Mouse (Mus musculus): ENCODE data around the gene Sh2d7. TPM values are rescaled to one million over a fixed set of nuclear protein-coding genes. Genes with fewer than 3 reads are reported as not detected.
A peak's percentile ranks its signal among the peaks of the same experiment; 100 is the strongest.
"Not testable (repeated sequence)": the region's sequence is repeated elsewhere in the genome, so short reads cannot be mapped to it uniquely, and the experiment has no call there.

The Sh2d7 gene
- total RNA-seq, 1 experiment from 2014 or later, result not detected

DNA sequence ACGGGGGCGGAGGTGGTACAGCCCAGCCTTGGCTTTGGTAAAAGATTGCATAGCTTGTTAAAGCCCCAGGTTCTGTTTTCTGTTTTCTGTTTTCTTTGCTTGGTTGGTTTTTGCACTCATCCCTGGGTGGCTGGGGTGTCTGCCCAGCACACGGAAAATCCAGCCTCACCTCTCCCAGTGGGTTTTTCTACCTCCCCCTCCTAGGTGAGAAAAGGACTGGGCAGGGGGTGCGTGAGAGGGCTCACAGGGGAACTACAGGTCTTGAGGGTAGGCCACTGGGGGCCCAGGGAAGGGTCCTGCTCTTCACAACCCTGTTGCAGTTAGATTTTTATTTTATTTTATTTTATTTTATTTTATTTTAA, 6.2 kb downstream of the Sh2d7 start:
- no peak for DNase-seq

DNA sequence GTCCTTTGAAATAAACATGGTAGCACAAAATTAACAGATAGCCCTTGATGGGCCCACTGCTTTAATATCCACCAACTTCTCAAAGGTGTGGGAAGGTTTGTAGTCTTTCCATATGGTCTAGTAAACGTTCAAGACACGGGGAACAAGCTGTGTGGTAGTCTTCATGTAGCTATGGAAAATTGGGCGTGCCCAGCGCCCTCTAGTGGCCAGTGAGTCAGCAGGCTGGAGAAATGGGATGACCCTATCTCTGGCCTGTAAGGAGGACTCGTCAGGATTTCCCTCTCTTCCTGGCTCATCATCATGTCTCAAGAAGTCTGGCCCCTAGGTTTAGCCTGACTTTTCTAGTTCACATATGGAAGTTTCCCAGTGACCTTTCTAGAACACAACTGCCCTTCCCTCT, 8.8 kb downstream of the Sh2d7 start:
- peak; percentile 78 for DNase-seq

DNA sequence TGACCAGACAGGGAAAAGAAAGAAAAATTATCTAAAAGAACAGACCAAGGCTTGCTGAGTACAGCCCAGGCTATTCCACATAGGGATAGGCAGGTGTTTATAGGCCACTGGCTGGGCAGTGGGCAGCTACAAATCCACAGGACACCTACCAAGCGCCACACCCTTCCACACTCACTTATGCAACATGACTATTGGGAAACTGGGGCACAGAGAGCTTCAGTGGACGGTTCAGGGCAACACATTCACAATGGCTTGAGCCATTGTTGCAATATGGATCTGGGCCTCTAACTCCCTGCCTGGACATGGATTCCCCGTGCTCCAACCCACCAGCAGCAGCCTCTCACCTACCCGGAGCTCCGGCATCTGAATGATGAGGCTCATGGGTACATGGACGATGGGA, 10.6 kb downstream of the Sh2d7 start:
- no peak for DNase-seq

DNA sequence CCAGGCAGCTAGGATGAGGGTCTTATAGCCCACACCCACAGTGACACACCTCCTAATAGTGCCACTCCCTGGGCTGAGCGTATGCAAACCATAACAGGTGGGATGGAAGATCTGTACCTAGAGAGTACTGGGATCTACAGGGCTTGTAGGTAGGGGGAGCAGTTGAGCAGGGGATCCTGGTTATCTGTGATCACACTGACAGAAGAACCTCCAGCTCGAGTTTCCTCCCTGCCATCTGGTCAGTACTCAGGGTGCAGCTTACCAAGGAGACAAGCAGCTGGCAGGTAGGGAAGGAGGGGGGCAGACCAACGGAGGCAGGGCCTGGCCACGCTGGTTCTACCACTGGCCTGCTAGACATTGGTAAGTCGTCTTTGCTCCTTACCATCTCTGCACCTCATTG, 13.6 kb downstream of the Sh2d7 start:
- DNase-seq, result peak; percentile 32

DNA sequence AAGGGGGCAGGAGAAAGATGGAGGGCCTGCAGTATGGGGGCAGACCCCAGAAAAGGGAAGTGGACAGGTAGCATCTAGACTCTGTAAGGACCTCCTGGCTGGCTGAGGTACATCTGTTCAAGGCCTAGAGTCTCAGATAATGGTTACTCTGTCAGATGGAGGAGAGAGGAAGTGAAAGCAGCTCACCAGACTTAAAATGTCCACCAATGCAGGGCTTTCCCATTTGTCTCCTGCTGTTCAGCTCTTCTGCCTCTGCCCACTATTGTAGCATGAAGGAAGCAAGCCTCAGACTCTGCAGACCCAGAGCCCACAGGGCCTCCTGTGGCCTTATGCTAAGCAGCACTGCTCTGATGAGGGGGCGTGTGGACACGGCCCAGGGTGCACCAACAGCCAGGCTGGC, 16.3 kb downstream of the Sh2d7 start:
- no peak for DNase-seq

DNA sequence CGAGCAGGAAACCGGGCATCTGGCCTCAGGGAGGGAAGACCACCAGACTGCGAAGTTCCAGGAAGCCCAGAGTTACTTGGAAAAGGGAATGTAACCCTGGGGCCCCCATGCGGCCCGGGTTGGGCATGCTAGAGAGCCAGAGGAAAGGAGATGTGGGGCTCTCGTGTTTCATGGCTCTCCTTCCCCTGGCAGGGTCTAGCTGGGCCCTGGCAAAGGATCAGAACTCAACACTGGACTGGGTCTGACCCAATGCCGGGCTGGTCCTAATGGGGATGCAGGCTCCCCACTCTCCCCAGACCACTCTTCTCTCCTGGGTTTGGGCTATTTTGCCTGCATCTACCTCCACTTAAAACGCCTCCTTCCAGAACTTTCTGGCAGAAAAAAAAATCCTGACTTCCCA, 19.9 kb downstream of the Sh2d7 start:
- no peak for DNase-seq

DNA sequence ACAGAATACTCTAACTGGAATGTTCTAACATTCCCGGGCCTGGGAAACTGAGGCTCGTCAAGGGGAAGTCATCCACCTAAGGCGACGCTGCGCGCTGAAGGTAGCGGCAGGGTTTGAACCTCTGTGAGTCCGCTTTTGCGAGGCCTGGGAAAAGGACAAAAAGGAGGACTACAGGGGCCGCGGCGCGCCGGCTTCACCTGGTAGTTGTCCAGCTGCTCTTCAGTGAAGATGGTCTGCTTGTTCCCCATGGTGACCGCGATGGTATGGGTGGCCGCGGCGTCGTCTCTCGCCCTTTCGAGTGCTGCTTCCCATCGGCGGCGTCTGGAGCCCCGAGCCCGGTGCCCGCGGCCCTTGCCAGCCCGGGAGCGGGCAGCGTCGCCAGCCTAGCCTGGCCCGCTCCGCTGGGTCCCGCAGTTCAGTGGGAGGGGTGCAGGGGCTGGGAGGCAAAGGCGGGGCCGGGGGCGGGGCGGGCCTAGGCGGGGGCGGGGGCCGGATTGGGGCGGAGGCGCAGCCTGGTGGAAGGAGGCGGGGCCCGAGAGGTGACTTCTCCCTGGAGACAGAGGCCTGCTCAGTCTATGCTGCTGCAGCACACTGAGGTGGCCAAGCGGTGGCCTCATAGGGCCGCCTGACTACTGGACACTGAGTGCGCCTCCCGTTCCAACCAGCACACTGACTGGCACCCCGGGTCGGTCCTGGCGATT, 21.1 kb downstream of the Sh2d7 start, which contains the start of gene Cib2:
Gene Cib2 (minus strand): TSS at position 448 of the 701 bp plus-strand sequence.
- peak; percentile 89 for DNase-seq

DNA sequence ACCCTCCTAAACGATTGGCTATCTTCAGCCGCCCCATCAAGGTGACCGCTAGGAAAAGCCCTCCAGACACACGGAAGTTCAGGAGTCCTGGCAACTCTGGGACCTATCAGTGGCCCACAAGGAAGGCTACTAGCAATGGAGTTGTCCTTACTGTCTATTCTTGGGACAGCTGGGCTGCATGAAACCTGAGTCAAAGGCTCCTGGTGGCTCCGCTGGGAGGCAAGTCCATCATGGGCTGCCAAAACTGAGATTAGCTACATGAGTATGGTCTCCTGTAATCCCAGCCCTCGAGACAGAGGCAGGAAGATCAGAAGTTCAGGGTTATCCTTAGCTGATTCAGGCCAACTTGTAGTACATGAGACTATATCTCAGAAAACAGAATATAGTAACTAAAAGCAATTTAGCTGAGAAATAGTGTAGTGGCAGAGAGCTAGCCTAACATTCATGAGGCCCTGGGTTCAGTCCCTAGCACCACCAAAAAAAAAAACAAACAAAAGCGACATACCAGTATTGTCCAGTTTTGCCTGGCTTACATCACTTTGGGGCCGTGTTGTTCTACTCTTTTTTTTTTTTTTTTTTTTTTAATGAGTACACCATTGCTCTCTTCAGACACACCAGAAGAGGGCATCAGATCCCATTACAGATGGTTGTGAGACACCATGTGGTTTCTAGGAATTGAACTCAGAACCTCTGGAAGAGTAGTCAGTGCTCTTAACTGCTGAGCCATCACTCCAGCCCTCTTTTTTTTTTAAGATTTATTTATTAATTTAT, 22.2 kb downstream of the Sh2d7 start:
- DNase-seq, result no peak

DNA sequence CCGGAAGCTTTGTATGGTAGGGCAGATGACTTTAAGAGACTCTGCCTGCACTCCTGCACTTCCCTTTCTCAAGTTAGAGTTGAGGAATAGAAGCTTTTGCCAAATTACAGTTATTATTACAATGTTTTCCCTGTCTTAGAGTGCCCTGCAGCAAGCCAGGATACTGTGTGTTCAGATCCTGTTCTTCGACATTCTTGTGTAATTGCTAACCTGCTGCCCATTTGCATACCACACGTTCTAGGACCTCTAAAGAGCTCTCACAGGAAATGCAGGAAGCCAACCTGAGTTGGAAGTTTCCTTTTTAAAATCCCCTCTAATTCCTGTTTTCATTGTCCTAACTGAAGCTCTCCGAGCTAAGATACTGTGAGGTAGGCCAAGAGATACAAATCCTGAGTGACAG, 28.2 kb downstream of the Sh2d7 start:
- DNase-seq, result no peak

DNA sequence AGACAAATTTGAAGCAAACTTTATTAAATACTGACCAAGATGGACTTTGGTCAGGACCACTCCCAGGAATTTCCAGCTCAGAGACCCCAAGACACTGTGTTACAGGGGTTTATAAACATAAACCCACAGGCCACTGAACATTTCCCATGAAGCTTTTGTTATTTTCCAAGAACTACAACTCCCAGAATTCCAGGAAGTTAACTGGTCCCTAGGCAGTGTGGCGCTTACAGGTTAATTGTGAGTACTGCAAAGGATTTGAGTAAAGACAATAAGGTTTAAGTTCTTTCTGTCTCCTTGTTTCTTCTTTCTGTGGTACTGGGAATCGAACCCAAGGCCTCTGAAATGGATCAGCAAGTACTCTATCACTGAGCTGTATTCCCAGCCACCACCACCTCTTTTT, 29.9 kb downstream of the Sh2d7 start:
- no peak for DNase-seq

DNA sequence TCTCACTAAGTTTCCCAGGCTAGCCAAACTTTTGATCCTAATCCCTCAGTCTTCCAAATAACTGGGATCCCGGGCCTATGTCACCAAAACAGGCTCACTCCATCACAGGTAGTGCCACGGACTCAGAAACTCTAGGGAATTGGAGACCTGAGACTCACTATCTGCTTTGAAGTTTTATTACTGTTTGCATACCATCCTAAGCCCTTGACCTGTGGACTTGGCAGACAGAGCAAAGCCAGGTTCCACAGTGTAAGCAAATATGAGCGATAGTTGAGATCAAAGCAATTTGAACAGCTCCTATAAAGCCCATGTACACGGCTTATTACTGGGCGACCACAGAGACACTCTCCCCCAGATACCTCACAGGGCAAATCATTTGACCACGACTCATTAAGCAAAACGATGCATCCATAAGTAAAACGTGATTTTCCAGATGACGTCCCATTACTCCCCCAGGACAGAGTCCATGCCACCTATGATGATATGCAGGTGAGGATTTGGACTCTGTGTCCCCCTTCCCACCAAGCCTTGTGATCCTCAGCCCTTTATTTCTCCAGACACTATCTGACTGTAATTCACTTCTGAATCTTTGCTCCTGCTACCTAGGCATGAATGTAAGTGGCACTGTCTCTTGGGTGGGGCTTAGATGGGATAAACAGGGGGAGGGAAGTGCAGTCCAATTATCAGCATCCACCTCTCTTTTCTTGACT, 32.5 kb downstream of the Sh2d7 start:
- DNase-seq, result no peak

DNA sequence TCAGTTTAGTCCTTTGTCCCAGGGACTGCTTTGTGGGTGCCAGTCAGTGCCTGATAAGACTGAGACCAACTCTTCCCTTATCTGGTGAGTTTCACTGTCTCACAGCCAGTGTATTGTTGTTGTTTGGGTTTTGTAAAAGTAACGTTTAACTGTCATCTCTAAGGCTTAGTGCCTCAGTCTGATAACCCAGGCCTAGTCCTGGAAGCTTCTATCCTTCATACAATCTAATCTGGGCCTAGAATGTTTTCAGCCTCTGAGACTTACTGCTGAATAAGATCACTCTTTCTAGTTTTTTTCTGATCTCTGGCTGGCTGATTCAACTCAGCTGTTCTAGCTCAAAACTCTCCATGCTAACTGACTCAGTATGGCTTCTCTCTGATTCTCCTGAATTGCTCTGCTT, 44.9 kb downstream of the Sh2d7 start:
- DNase-seq, result no peak

DNA sequence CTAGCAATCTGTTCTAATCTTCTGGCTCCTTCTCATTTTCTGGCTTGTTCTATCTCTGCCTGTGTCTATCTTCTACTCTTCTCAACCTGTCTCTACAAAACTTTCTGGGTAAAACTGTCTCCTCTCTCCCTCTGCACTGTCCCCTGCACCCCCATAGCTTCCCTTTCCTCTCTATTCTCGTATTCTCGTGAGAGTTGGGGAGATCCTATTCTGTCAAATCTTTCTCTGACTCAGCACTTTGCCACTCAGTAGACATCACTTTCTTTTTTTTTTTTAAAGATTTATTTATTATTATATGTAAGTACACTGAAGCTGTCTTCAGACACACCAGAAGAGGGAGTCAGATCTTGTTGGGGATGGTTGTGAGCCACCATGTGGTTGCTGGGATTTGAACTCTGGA, 45.3 kb downstream of the Sh2d7 start:
- DNase-seq, result not testable (repeated sequence)

DNA sequence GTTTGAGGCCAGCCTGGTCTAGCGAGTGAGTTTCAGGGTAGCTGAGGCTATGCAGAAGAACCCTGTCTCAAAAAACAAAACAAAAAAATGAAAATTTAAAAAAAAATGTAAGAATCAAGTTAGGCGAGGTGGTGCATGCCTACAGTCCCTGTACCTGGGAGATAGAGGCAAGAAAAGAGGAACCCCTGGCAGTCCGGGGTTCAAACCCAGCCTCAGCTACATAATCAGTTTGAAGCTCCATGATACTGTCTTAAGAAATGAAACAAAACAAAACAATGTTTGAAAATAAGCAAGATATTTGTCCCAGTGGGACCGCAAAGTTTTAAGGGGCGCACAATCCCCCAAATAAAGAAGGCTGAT, 47.0 kb downstream of the Sh2d7 start:
- DNase-seq, result no peak

DNA sequence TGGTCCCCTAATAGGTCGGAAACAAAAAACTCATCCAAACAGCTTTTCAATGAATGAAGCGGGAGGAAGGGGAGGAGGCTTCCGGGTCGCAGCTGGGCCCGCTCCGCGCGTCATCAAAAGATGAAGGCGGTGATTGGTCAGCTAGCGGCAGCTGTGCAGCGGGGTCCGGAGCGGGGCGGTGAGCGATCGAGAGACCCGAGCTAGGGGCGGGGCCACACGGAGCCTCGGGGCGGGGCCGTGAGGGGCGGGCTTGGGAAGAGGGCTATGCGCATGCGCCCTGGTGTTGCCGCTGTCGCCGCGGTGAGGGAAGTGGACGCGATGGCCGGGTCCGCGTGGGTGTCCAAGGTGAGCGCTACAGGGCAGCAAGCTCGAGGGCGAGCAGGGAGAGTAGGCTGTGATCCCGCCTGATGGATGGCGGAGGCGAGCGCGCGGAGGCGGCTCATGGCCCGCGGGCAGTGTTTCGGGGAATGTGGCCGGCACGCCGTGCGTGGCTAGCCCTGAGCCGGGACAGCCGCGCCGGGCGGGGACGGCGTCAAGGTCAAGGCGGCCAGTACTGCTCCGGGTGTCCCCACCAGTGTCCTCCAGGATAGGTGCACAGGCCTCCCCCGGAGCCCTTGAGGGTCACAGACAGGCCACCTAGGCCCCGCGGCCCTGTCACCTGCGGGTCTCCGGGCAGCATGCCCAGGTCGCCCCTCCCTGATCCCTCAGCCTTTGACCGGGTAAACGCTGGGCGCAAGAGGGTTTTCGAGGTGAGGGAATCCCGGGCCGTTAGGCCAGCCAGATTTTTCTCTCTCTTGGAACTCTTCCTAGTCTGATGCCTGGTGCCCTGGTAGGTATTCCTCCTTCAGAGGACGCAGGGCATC, 47.6 kb downstream of the Sh2d7 start, which contains the start of gene Idh3a:
Gene Idh3a (plus strand): TSS at position 136 of the 863 bp plus-strand sequence.
- peak; percentile 99 for DNase-seq

DNA sequence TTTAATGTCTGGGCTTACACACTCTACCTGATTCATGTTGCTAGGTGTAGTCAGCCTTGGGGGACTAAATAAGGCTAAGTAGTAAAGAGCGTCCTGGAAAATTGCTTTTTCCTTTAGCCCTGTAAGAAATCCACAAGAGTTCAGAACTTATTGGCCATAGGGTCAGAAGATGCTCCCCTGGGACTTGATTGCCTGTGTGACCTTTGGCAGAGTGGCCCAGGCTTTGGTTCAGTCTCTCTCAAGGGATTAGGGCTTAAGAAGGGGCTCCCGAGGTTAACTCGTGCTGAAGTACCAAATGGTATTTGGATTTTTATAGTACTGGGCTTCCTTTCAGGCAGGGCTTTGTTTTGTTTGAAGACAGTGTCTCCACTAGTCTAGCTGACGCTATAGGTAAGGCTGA, 49.1 kb downstream of the Sh2d7 start:
- no peak for DNase-seq

DNA sequence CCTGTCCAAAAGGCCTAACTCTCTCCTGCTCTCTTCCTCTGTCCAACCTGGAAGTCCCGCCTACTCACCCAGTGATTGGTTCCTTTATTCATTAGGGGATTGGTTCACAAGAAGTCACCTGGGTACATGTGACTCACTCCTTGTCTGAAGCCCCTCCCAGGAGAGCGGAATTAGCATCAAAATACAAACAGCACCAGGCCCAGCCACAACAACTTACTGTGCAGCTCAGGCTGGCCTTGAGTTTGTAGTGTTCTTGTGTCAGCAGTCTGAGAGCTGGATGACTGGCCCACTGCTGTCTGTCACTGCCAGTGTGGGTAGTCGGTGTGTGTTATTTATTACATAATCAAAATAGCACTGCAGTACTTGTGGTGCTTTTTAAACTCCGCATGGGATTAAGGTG, 54.9 kb downstream of the Sh2d7 start:
- DNase-seq, result not testable (repeated sequence)

Other genes with a start within 250 kb of the Sh2d7 start
- 18.3 and 19.1 TPM in 2 replicates for gene Dmxl2, start 37.4 kb upstream of the Sh2d7 start, total RNA-seq (2021)
- 37.7 and 48.6 TPM in 2 replicates for gene Cib2, start 21.2 kb downstream of the Sh2d7 start, total RNA-seq (2021)
- gene Idh3a, start 47.4 kb downstream of the Sh2d7 start, total RNA-seq (2021), result 223 and 260 TPM in 2 replicates
- 86.2 and 108 TPM in 2 replicates for gene Acsbg1, start 122.9 kb downstream of the Sh2d7 start, total RNA-seq (2021)
- 16.7 and 23.1 TPM in 2 replicates for gene Dnaja4, start 159.9 kb downstream of the Sh2d7 start, total RNA-seq (2021)
- 63.7 and 72.0 TPM in 2 replicates for gene Wdr61, start 195.5 kb downstream of the Sh2d7 start, total RNA-seq (2021)
- 8.4 and 9.5 TPM in 2 replicates for gene Crabp1, start 225.8 kb downstream of the Sh2d7 start, total RNA-seq (2021)

Data from adrenal gland, postnatal 25 days (tissue).